Mouse (Mus musculus): Measurements from ENCODE around the gene Slc9b1. TPM values are rescaled to one million over a fixed set of nuclear protein-coding genes. Genes with fewer than 3 reads are reported as not detected.

The Slc9b1 gene
- total RNA-seq, 2 experiments from 2014 or later: 0.49 TPM; not detected in 1

DNA sequence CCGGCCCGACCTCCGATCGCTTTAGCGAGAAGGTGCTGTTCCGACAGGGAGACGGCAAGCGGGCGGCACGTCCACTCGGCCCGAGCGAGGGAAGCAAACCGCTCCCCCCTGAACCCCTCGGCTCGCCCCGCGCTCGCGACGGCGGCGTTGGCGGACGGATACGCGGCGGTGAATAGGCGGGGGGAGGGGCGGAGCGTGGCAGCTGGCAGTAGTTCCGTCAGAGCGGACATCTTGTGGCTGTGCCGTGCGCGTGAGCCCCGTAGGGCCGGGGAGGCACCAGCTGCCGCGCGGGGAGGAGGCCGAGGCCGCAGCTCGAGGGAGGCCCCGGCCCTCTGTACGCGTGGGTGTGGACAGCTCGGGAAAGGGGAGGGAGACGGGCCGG, 90.7 kb downstream of the Slc9b1 start:
- DNase-seq: peak; percentile 90 to 95

DNA sequence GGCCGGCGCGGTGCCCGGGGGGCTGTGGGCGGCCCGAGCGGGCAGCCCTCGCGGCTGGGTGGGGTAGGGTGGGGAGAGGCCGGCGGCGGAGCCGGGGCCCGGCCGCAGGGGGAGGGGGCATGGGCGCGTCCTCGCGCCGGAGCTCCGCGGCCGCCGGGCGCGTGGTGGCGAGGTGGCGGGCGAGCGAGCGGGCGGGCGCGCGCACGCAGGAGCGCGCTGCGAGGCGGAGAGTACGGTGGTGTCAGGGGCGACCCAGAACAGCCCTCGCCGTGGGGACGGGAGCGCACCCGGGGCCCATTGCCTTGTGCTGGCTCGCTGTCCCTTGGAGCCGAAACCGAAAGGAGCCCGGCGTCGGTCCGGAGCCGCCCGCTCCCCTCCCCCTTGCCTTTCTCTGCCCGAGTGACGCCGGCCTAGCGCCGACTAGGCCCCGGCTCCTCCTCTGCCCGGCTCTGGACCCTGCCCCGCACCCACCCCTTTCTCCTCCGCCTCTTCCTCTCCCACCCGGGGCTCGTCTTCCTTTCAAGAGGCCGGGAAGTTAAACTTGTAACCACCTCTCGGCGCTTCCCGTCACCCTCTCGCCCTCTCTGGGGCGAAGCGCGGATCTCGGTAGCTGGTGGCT, 91.2 kb downstream of the Slc9b1 start:
- DNase-seq: peak; percentile 85 to 92

DNA sequence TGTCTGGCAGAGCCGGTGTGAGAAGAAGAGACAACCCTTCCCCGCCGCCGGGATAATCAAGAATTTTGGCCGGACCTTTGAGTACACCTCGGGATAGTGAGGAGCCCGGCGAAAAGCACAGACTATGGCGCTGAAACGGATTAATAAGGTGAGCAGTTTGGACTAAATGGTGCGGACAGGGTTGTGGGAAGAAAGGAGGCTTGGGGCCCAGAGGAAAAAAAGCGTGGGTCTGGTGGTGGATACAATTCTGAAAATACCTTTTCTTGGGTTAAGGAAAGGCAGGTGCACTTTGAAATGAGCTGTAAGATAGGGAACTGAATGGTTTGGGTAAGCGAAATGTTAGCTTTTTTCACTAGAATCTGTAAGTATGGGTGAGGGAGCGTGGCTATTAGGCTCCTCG, 91.8 kb downstream of the Slc9b1 start:
- DNase-seq: no peak

DNA sequence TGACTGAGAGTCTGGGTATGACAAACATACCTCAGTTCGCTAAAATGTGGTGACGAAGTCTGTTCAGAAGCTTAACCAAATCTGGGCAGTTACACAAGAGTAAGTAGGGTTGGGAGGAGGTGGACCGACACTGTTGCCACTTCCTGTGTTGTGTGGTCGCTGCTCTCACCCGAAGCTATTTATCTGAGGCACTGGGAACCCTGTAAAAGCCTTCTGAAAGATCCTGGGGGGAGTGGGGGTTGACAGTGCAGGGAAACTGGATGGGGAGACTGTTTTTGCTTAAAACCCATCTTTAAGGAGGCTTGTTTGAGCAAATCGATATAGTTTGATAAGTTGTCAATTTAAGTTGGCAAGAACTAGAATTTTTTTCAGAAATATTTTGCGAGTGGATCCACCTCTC, 92.4 kb downstream of the Slc9b1 start:
- DNase-seq: peak; percentile 35 to 47

DNA sequence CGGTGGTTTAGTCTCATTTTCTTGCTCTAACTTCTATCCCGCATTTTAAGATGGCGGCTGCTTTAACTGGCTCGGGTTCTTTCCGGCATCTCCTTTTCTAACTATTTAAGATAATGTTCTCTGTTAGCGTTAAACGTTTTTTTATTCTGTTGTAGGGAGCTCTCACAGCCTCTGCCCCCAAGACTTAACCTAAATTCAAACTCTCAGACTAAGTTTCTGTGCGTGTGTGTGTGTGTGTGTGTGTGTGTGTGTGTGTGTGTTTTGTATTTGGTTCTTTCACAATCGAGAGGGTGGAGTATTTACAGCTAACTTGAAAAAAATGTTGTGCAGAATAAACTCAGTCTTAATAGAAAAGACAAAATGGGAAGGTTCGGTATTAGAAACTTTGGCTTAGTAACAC, 92.8 kb downstream of the Slc9b1 start:
- DNase-seq: peak in 1 of 2 experiments; percentile 13

DNA sequence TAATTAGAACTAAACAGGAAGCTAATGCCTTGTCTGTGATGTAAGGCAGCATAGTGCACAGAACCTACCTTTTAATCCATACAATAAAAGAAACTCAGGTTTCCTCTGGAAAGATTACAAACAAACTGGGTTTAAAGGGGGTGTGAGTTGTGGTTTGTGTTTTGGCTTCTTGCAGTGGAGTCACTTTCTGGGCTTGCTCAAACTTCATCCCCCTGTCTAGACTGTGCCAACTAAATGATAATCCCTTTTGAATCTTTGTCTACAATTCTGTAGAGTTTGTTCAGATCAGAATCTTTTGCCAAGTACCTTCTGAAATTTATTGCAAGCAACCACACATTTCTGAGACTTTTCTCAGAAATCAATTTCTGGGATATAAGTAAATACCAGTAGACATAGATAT, 97.1 kb downstream of the Slc9b1 start:
- DNase-seq: no peak

Other genes with a start within 250 kb of the Slc9b1 start
- gene Cenpe, start 135.5 kb upstream of the Slc9b1 start, total RNA-seq (2021): 1 to 10 TPM; 2.7 to 2.8 TPM
- gene Bdh2, start 66.8 kb upstream of the Slc9b1 start, total RNA-seq (2021): 1 to 10 TPM; 2.2 to 3.0 TPM
- gene Slc9b2, start 40.3 kb upstream of the Slc9b1 start, total RNA-seq (2021): 1 to 10 TPM in 1 of 2 experiments, under 1 TPM in 1; 0.56 to 2.0 TPM
- gene Cisd2, start 75.9 kb downstream of the Slc9b1 start, total RNA-seq (2021): 10 to 100 TPM; 26.9 to 37.7 TPM
- gene Ube2d3, start 90.1 kb downstream of the Slc9b1 start, total RNA-seq (2021): 100 to 1,000 TPM; 409 to 423 TPM
- 10 to 100 TPM; 10.4 to 12.9 TPM for gene Manba, start 137.6 kb downstream of the Slc9b1 start, total RNA-seq (2021)

Measured in adrenal gland, postnatal 36 days (tissue).